ENCODE assay signal across 34 mouse cellular contexts in genomic region chr4:156054130-156054529, GRCm38 (mm10). TPM values are rescaled to one million over a fixed set of nuclear protein-coding genes. Genes with fewer than 3 reads are reported as not detected.
DNase-seq lines count a peak whose midpoint lies in the region; ATAC-seq and TF ChIP-seq lines count a peak whose summit lies in the region.
"Had no signal": no experiment of that assay in that cellular context is flagged by ENCODE, and none has a peak within 500 bp of the region (broad histone marks: within the 10 kb centered on the region; RNA-seq: fewer than 3 reads in every experiment).

No protein-coding gene starts in this region.

- no peaks in the 10 kb centered on the region for H3K9me3 ChIP-seq in intestine, embryonic 15.5 days
- H3K9me3 ChIP-seq in stomach, postnatal 0 days (ENCODE audit: control insufficient read depth, low read length): no peaks in the 10 kb centered on the region
- H3K9me3 ChIP-seq: embryonic facial prominence, embryonic 10.5 days; embryonic facial prominence, embryonic 13.5 days; forebrain, embryonic 12.5 days; forebrain, embryonic 15.5 days; G1E; heart, embryonic 10.5 days; hindbrain, embryonic 10.5 days had no signal

- H3K27ac ChIP-seq in kidney, adult 2 months (ENCODE audit: insufficient read depth, low read depth, low read length): no peak overlapping the region
- peak overlapping the region; percentile 71 for H3K27ac ChIP-seq in intestine, embryonic 15.5 days
- peak overlapping the region; percentile 98 for H3K27ac ChIP-seq in small intestine, adult 2 months (ENCODE audit: insufficient read depth, low read depth, low read length)
- peak overlapping the region; percentile 56 for H3K27ac ChIP-seq in stomach, postnatal 0 days (replicated peaks)
- H3K27ac ChIP-seq: embryonic facial prominence, embryonic 10.5 days; embryonic facial prominence, embryonic 13.5 days; forebrain, embryonic 12.5 days; forebrain, embryonic 15.5 days; heart, adult 2 months; heart, embryonic 10.5 days; hindbrain, embryonic 10.5 days; hindbrain, embryonic 14.5 days; hindbrain, postnatal 0 days had no signal

- no peak overlapping the region for H3K9ac ChIP-seq in intestine, embryonic 15.5 days
- H3K9ac ChIP-seq in stomach, postnatal 0 days (ENCODE audit: low read length): no peak overlapping the region
- H3K9ac ChIP-seq: embryonic facial prominence, embryonic 13.5 days; forebrain, embryonic 12.5 days; forebrain, embryonic 15.5 days; hindbrain, embryonic 14.5 days had no signal

- H3K4me2 ChIP-seq in intestine, embryonic 15.5 days (replicated peaks): peak overlapping the region; percentile 56
- H3K4me2 ChIP-seq in stomach, postnatal 0 days (replicated peaks; ENCODE audit: low read depth): no peak overlapping the region
- H3K4me2 ChIP-seq: embryonic facial prominence, embryonic 13.5 days; forebrain, embryonic 12.5 days; forebrain, embryonic 15.5 days; hindbrain, embryonic 14.5 days had no signal

- ATAC-seq in intestine, embryonic 15.5 days: peak; percentile 80
- ATAC-seq in stomach, postnatal 0 days (ENCODE audit: low FRiP score, low TSS enrichment): peak; percentile 50
- ATAC-seq: forebrain, embryonic 15.5 days; hindbrain, postnatal 0 days; Patski had no signal

- peak; percentile 32 for DNase-seq in kidney, adult 2 months
- DNase-seq in kidney, postnatal 36 days: no peak
- DNase-seq in stomach, postnatal 0 days (ENCODE audit: low spot score): peak; percentile 48
- DNase-seq in cerebellum, adult 18-20 months: no peak
- DNase-seq in neural tube, embryonic 10.5 days (ENCODE audit: extremely low spot score, low spot score): no peak
- no peak for DNase-seq in left cerebral cortex, adult 18-20 months (ENCODE audit: low spot score in 2 of 2)
- DNase-seq: adrenal gland, postnatal 10 days; adrenal gland, postnatal 36 days; B cell, adult 2 months; cerebellum, adult 2 months; cerebellum, adult 9-11 months; cerebellum, postnatal 25 days; embryo, embryonic 11 days; gastrocnemius, postnatal 36 days; heart, adult 2 months; heart, postnatal 36 days had no signal

- H3K27me3 ChIP-seq in kidney, adult 2 months (replicated peaks; ENCODE audit: control insufficient read depth, insufficient read depth, low read length): no peaks in the 10 kb centered on the region
- no peaks in the 10 kb centered on the region for H3K27me3 ChIP-seq in intestine, embryonic 15.5 days (replicated peaks)
- H3K27me3 ChIP-seq in small intestine, adult 2 months (ENCODE audit: control insufficient read depth, insufficient read depth, low read length): no peaks in the 10 kb centered on the region
- H3K27me3 ChIP-seq in stomach, postnatal 0 days (ENCODE audit: control insufficient read depth, insufficient read depth, low read length): no peaks in the 10 kb centered on the region
- H3K27me3 ChIP-seq: CH12.LX; embryonic facial prominence, embryonic 13.5 days; forebrain, embryonic 15.5 days; Patski had no signal

- no peak overlapping the region for H3K4me3 ChIP-seq in kidney, adult 2 months (ENCODE audit: insufficient read depth, low read depth, low read length)
- no peak overlapping the region for H3K4me3 ChIP-seq in intestine, embryonic 15.5 days (replicated peaks)
- H3K4me3 ChIP-seq in small intestine, adult 2 months (ENCODE audit: low read depth, low read length): peak overlapping the region; percentile 7; the same call in 1 of the 2 replicates
- no peak overlapping the region for H3K4me3 ChIP-seq in stomach, postnatal 0 days (ENCODE audit: low read depth, low read length)
- H3K4me3 ChIP-seq: embryonic facial prominence, embryonic 10.5 days; embryonic facial prominence, embryonic 13.5 days; erythroblast, embryonic 14.5 days; forebrain, embryonic 12.5 days; forebrain, embryonic 15.5 days; heart, adult 2 months; heart, embryonic 10.5 days; hindbrain, embryonic 10.5 days had no signal

- no peak for TF ChIP-seq CTCF in kidney, adult 2 months (conservative IDR thresholded peaks at IDR 0.05; ENCODE audit: insufficient read depth, insufficient read length, low read depth, low read length)
- TF ChIP-seq CTCF in small intestine, adult 2 months (IDR thresholded peaks at IDR 0.05; ENCODE audit: extremely low read depth, insufficient read length, insufficient replicate concordance, low read depth, low read length): no peak
- TF ChIP-seq CTCF in stomach, postnatal 0 days (IDR thresholded peaks at IDR 0.05; ENCODE audit: low read depth): no peak

- no peaks in the 10 kb centered on the region; the same call in 1 of the 2 replicates for H3K36me3 ChIP-seq in kidney, adult 2 months (ENCODE audit: control insufficient read depth, insufficient read depth, low read length)
- H3K36me3 ChIP-seq in intestine, embryonic 15.5 days: no peaks in the 10 kb centered on the region
- peaks cover 18% of the 10 kb centered on the region for H3K36me3 ChIP-seq in small intestine, adult 2 months (ENCODE audit: control insufficient read depth, insufficient read depth, low read length)
- H3K36me3 ChIP-seq in stomach, postnatal 0 days (ENCODE audit: control insufficient read depth, insufficient read depth, low read length): no peaks in the 10 kb centered on the region
- H3K36me3 ChIP-seq: embryonic facial prominence, embryonic 10.5 days; embryonic facial prominence, embryonic 13.5 days; forebrain, embryonic 12.5 days; forebrain, embryonic 15.5 days; G1E; heart, embryonic 10.5 days; hindbrain, embryonic 10.5 days had no signal

- H3K4me1 ChIP-seq in kidney, adult 2 months (ENCODE audit: control insufficient read depth, insufficient read depth, low read length): peaks cover 15% of the 10 kb centered on the region
- H3K4me1 ChIP-seq in intestine, embryonic 15.5 days (replicated peaks): peaks cover 17% of the 10 kb centered on the region
- peaks cover 21% of the 10 kb centered on the region for H3K4me1 ChIP-seq in small intestine, adult 2 months (ENCODE audit: control insufficient read depth, insufficient read depth, insufficient read length, low read length)
- no peaks in the 10 kb centered on the region for H3K4me1 ChIP-seq in stomach, postnatal 0 days (replicated peaks; ENCODE audit: control insufficient read depth, insufficient read depth)
- H3K4me1 ChIP-seq: embryonic facial prominence, embryonic 13.5 days; forebrain, embryonic 12.5 days; forebrain, embryonic 15.5 days; hindbrain, embryonic 10.5 days had no signal

- 44% methylated on average over 4 of the region's 4 CpGs for WGBS in kidney, adult 2 months
- 55% methylated on average over 4 of the region's 4 CpGs for WGBS in intestine, embryonic 15.5 days
- WGBS in small intestine, adult 2 months: 28% methylated on average over 4 of the region's 4 CpGs
- 49% methylated on average over 4 of the region's 4 CpGs for WGBS in stomach, postnatal 0 days

- TF ChIP-seq EP300 in stomach, postnatal 0 days (optimal IDR thresholded peaks at IDR 0.05): no peak

- TF ChIP-seq POLR2A in kidney, adult 2 months (IDR thresholded peaks at IDR 0.05; ENCODE audit: low read depth, low read length): no peak
- no peak; the same call in 1 of the 2 replicates for TF ChIP-seq POLR2A in small intestine, adult 2 months (IDR thresholded peaks at IDR 0.05; ENCODE audit: low read depth, low read length)

RNA-seq across cellular contexts. Expression of gene Ttll10, which starts 5.1 kb away (rescaled TPM):
- 20.7 and 27.5 TPM in 2 replicates for polyA plus RNA-seq in kidney, adult 2 months (2012; rRNA removed)
- polyA plus RNA-seq in intestine, embryonic 15.5 days (2015; fragmentation: Nextera tagmentation; extraction: Ambion mirVana): 3.1 and 3.9 TPM in 2 replicates
- polyA plus RNA-seq in small intestine, adult 2 months (2012; rRNA removed): 5.2 and 9.1 TPM in 2 replicates
- polyA plus RNA-seq in stomach, postnatal 0 days (2015; fragmentation: Nextera tagmentation; extraction: Ambion mirVana): 2.7 TPM in 2 replicates
- total RNA-seq in left cerebral cortex, adult 18-20 months (2021): not detected
- total RNA-seq: gastrocnemius, adult 8-10 months; gastrocnemius, postnatal 36 days; granulocyte monocyte progenitor cell, adult 5-6 weeks; heart, adult 2 months; heart, postnatal 36 days had no signal
- polyA plus RNA-seq: erythroblast, embryonic 14.5 days; forebrain, embryonic 15.5 days; G1E; heart, postnatal 0 days had no signal

RNA-seq across cellular contexts. Expression of gene Tnfrsf18, which starts 28.2 kb away (rescaled TPM):
- polyA plus RNA-seq in kidney, adult 2 months (2012; rRNA removed): 0.95 and 4.0 TPM in 2 replicates
- polyA plus RNA-seq in intestine, embryonic 15.5 days (2015; fragmentation: Nextera tagmentation; extraction: Ambion mirVana): 1.1 and 1.6 TPM in 2 replicates
- 3.9 and 6.1 TPM in 2 replicates for polyA plus RNA-seq in small intestine, adult 2 months (2012; rRNA removed)
- 2.2 and 3.3 TPM in 2 replicates for polyA plus RNA-seq in stomach, postnatal 0 days (2015; fragmentation: Nextera tagmentation; extraction: Ambion mirVana)
- total RNA-seq in left cerebral cortex, adult 18-20 months (2021): not detected
- total RNA-seq: adrenal gland, adult 18-20 months; gastrocnemius, adult 8-10 months; heart, postnatal 36 days had no signal
- polyA plus RNA-seq: erythroblast, embryonic 14.5 days; G1E had no signal

RNA-seq across cellular contexts. Expression of gene Tnfrsf4, which starts 40.5 kb away (rescaled TPM):
- polyA plus RNA-seq in kidney, adult 2 months (2012; rRNA removed): 1.6 and 3.8 TPM in 2 replicates
- 0.49 and 0.52 TPM in 2 replicates for polyA plus RNA-seq in intestine, embryonic 15.5 days (2015; fragmentation: Nextera tagmentation; extraction: Ambion mirVana)
- polyA plus RNA-seq in small intestine, adult 2 months (2012; rRNA removed): 2.1 and 6.3 TPM in 2 replicates
- polyA plus RNA-seq in stomach, postnatal 0 days (2015; fragmentation: Nextera tagmentation; extraction: Ambion mirVana): 0.21 and 0.48 TPM in 2 replicates
- total RNA-seq in left cerebral cortex, adult 18-20 months (2021): 1 to 10 TPM in 1 of 2 experiments, under 1 TPM in 1; 0.95 to 2.3 TPM
- total RNA-seq: heart, adult 2 months had no signal

RNA-seq across cellular contexts. Expression of gene 9430015G10Rik, which starts 55.7 kb away (rescaled TPM):
- polyA plus RNA-seq in kidney, adult 2 months (2012; rRNA removed): 8.7 and 11.7 TPM in 2 replicates
- 22.2 and 22.8 TPM in 2 replicates for polyA plus RNA-seq in intestine, embryonic 15.5 days (2015; fragmentation: Nextera tagmentation; extraction: Ambion mirVana)
- 7.4 and 8.3 TPM in 2 replicates for polyA plus RNA-seq in small intestine, adult 2 months (2012; rRNA removed)
- polyA plus RNA-seq in stomach, postnatal 0 days (2015; fragmentation: Nextera tagmentation; extraction: Ambion mirVana): 4.9 and 5.4 TPM in 2 replicates
- total RNA-seq in left cerebral cortex, adult 18-20 months (2021): 10 to 100 TPM; 29.4 to 30.7 TPM

Comparison
In these comparisons a context has a peak if more than half of its experiments do, and no peak if none do; other contexts are left out.
1. DNase-seq: peak in kidney, adult 2 months (single experiment) and stomach, postnatal 0 days (single experiment); none in kidney, postnatal 36 days (0 of 2), cerebellum, adult 18-20 months (0 of 2), neural tube, embryonic 10.5 days (single experiment) and left cerebral cortex, adult 18-20 months (0 of 2).